Mouse (Mus musculus): ENCODE measurements at regions not wholly inside any gene's neighbourhood (a gene's known extent, or its start where the extent isn't known, plus 50 kb on each side); places are given as distances from the start of the nearest gene placed in this dataset.

GRCm38 (mm10) chr5:47115882-47116281, 867.1 kb upstream of the Slit2 start:
- DNase-seq = no peak

- DNase-seq = no peak
These were observed 887.2 kb upstream of the Slit2 start for GRCm38 (mm10) chr5:47095703-47096102.

GRCm38 (mm10) chr5:47052942-47053341, 930.0 kb upstream of the Slit2 start:
- DNase-seq = no peak

GRCm38 (mm10) chr5:47036752-47037151, 946.2 kb upstream of the Slit2 start:
- DNase-seq = no peak

GRCm38 (mm10) chr5:47034021-47034420, 948.9 kb upstream of the Slit2 start:
- no peak for DNase-seq

GRCm38 (mm10) chr5:47014351-47014750, 968.6 kb upstream of the Slit2 start:
- DNase-seq = peak; percentile 70

- no peak for DNase-seq
These were observed 990.4 kb upstream of the Slit2 start for GRCm38 (mm10) chr5:46992557-46992956.

GRCm38 (mm10) chr5:46986519-46986918, 996.4 kb upstream of the Slit2 start:
- no peak for DNase-seq

- no peak for DNase-seq
These were observed 1002.6 kb upstream of the Slit2 start for GRCm38 (mm10) chr5:46980326-46980725.

- no peak for DNase-seq
These were observed 1014.0 kb upstream of the Slit2 start for GRCm38 (mm10) chr5:46968870-46969436.

GRCm38 (mm10) chr5:46960749-46961148, 1022.2 kb upstream of the Slit2 start:
- DNase-seq = no peak

GRCm38 (mm10) chr5:46926324-46926723, 1056.6 kb upstream of the Slit2 start:
- DNase-seq = no peak

GRCm38 (mm10) chr5:46901909-46902308, 1044.5 kb upstream of the Lcorl start:
- DNase-seq = no peak

GRCm38 (mm10) chr5:46894037-46894436, 1036.6 kb upstream of the Lcorl start:
- no peak for DNase-seq

GRCm38 (mm10) chr5:46883956-46884355, 1026.5 kb upstream of the Lcorl start:
- no peak for DNase-seq

GRCm38 (mm10) chr5:46856837-46857236, 999.4 kb upstream of the Lcorl start:
- no peak for DNase-seq

- DNase-seq = no peak
These were observed 987.8 kb upstream of the Lcorl start for GRCm38 (mm10) chr5:46845175-46845574.

GRCm38 (mm10) chr5:46836810-46837209, 979.4 kb upstream of the Lcorl start:
- no peak for DNase-seq

GRCm38 (mm10) chr5:46830797-46831618, 973.6 kb upstream of the Lcorl start:
- no peak for DNase-seq

- no peak for DNase-seq
These were observed 972.7 kb upstream of the Lcorl start for GRCm38 (mm10) chr5:46830114-46830513.

- DNase-seq = no peak
These were observed 969.0 kb upstream of the Lcorl start for GRCm38 (mm10) chr5:46826381-46826780.

- DNase-seq = no peak
These were observed 967.5 kb upstream of the Lcorl start for GRCm38 (mm10) chr5:46824934-46825333.

GRCm38 (mm10) chr5:46795102-46795501, 937.7 kb upstream of the Lcorl start:
- no peak for DNase-seq

GRCm38 (mm10) chr5:46794028-46794705, 936.8 kb upstream of the Lcorl start:
- DNase-seq = no peak

Measured in right cerebral cortex, postnatal 4 days (tissue).